Mouse (Mus musculus) midbrain, embryonic 14.5 days (tissue): ENCODE results near the gene Wnt5b. TPM values are rescaled to one million over a fixed set of nuclear protein-coding genes. Genes with fewer than 3 reads are reported as not detected.
"Not testable (repeated sequence)": the region's sequence is repeated elsewhere in the genome, so short reads cannot be mapped to it uniquely, and the experiment has no call there.

Experiments used
- ATAC-seq: fragments of 200-750 bp; cut with Nextera tagmentation; 2 replicates; pipeline ENCODE4 v1.8.0; 2017; ENCODE audit warnings: moderate number of reproducible peaks, moderate library complexity; ENCODE audit not compliant: low FRiP score, low TSS enrichment
- DNase-seq: peaks from one replicate; pipeline ENCODE4 v3.0.0-alpha.2; 2015
- H3K27ac ChIP-seq: fragments of 300-500 bp; sonication (generic); replicated peaks from 2 replicates; pipeline ENCODE4 v1.5.1; 2014; ENCODE audit warnings: mild to moderate bottlenecking, low read depth, low read length, moderate library complexity
- H3K27me3 ChIP-seq: fragments of 300-500 bp; sonication (generic); 2 replicates; pipeline ENCODE4 v1.6.1; 2014; ENCODE audit warnings: low read length, control low read depth, mixed read lengths; ENCODE audit not compliant: control insufficient read depth, insufficient read depth
- H3K36me3 ChIP-seq: fragments of 300-500 bp; sonication (generic); 2 replicates; pipeline ENCODE4 v1.6.1; 2014; ENCODE audit warnings: low read length, control low read depth; ENCODE audit not compliant: control insufficient read depth, insufficient read depth
- H3K4me1 ChIP-seq: fragments of 300-500 bp; sonication (generic); 2 replicates; pipeline ENCODE4 v1.6.1; 2014; ENCODE audit warnings: mild to moderate bottlenecking, antibody characterized with exemption, low read length, control low read depth; ENCODE audit not compliant: control insufficient read depth, insufficient read depth
- H3K4me2 ChIP-seq: fragments of 300-500 bp; sonication (generic); 2 replicates; pipeline ENCODE4 v1.6.1; 2014; ENCODE audit warnings: mild to moderate bottlenecking, low read length, moderate library complexity
- H3K4me3 ChIP-seq: fragments of 300-500 bp; sonication (generic); replicated peaks from 2 replicates; pipeline ENCODE4 v1.5.1; 2014; ENCODE audit warnings: low read depth, low read length
- H3K9ac ChIP-seq: fragments of 300-500 bp; sonication (generic); replicated peaks from 2 replicates; pipeline ENCODE4 v1.6.1; 2014; ENCODE audit warnings: mild to moderate bottlenecking, low read length, moderate library complexity
- H3K9me3 ChIP-seq: fragments of 300-500 bp; sonication (generic); 2 replicates; pipeline ENCODE4 v1.6.1; 2016; ENCODE audit warnings: low read length, control low read depth, mixed read lengths; ENCODE audit not compliant: control insufficient read depth
- WGBS: fragments of 180-500 bp; shearing (Covaris S2); extraction: QIAGEN DNeasy Blood & Tissue Kit; methylation state at CpG from one replicate; pipeline ENCODE4 v1.1.7; 2014; 5-methylcytosine and 5-hydroxymethylcytosine counted together
- polyA plus RNA-seq: library from polyadenylated mRNA; unstranded; fragments of >200 nt; fragmentation: Nextera tagmentation; extraction: Ambion mirVana; gene quantifications from 2 replicates; pipeline ENCODE4 v1.2.1, GENCODE M21; 2014

Gene Wnt5b
- polyA plus RNA-seq, 1 experiment from 2014 or later: 3.0 TPM

DNA sequence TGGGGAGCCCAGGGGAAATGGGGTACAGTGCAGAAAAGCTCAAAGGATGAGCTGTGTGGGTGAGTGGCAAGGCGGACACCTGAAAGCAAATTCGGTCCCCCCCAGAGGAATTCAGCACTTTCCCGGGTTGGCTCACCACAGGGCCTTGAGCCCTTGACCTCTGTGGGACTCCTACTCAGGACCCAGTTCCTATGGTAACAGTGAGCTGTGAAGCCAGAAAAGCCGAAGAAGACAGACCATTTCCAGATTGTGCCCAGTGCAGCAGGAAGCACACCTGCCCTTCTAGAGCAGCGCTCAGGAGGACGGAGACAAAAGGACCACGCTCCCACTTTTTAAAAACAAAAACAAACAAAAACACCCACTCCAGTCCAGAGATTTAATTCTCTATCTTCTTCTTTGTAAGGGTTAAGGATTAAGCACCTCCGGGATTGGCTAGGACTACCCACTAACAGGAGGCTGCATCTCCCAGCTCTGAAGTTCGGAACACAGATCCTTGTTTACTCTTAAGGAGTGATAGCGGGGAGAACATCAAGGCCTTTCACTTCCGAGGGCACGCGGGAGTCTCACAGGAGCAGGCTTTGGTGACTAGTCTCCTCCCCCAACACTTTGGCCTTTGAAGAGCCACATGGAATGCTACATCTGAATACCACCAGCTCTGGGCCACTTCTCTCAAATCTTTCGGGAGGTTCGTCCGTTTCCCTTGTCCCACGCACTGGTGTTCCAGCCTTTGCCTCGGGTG, 95.7 kb downstream of the Wnt5b start:
- Histone ChIP-seq H3K4me2 (peak overlapping the region; percentile 56), H3K9me3 (no peaks in the 10 kb centered on the region), H3K27ac (no peak overlapping the region), H3K36me3 (no peaks in the 10 kb centered on the region), H3K4me1 (peaks cover 25% of the 10 kb centered on the region), H3K27me3 (no peaks in the 10 kb centered on the region), H3K4me3 (peak overlapping the region; percentile 22), H3K9ac (no peak overlapping the region; the same call in 1 of the 2 replicates)
- peak; percentile 50 for DNase-seq
- 4% methylated on average over 18 of the region's 18 CpGs for WGBS
- no peak for ATAC-seq

DNA sequence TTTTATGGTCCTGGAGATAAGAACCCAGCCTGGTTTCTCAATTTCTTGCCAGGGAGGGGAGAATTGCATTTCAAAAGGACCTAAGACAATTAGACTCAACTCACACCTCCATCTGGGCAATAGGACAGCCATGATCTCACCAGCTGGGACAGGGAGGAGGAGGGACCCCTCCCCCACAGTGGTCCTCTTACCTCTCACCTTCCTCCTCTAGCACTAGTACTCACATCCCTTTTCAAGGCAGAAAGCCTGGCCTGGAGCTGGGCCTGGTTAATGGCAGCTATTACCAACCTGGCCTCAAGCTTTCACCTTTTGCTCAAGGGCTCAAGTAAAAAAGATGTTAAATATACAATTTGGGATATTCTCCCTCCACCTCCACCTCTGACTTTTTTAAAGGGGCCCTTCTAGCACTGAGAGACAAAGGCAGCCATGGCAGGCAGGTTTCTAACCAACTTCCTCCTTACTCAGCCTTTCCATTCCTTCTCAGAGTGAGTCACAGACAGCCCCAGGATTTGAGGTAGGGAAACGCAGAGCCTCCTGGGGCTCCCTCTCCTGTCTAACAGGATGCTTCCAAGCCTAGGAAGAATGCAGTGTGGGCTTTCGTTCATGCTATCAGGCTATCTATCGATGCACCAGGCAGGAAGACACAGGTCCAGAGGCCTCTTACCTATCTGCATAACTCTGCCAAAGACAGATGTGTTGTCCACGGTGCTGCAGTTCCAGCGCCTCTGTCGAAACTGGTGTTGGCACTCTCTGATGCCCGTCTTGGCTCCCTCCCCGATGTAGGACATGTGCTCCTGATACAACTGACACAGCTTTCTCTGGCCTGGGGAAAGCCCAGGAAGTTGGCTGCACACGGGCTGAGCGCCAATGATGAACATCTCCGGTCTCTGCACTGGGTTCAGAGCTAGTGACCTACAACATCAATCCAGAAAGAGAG, 98.2 kb downstream of the Wnt5b start:
- H3K9me3 ChIP-seq: no peaks in the 10 kb centered on the region
- H3K4me1 ChIP-seq: 0 out of 2 replicates have a peak, but pooled peaks cover 7% of the 10 kb centered on the region
- H3K9ac ChIP-seq: no peak overlapping the region
- 78% methylated on average over 11 of the region's 11 CpGs for WGBS
- no peak for DNase-seq
- no peak for ATAC-seq
- no peak overlapping the region for H3K4me3 ChIP-seq
- no peaks in the 10 kb centered on the region for H3K27me3 ChIP-seq
- H3K27ac ChIP-seq: no peak overlapping the region
- no peak overlapping the region for H3K4me2 ChIP-seq
- H3K36me3 ChIP-seq: no peaks in the 10 kb centered on the region

DNA sequence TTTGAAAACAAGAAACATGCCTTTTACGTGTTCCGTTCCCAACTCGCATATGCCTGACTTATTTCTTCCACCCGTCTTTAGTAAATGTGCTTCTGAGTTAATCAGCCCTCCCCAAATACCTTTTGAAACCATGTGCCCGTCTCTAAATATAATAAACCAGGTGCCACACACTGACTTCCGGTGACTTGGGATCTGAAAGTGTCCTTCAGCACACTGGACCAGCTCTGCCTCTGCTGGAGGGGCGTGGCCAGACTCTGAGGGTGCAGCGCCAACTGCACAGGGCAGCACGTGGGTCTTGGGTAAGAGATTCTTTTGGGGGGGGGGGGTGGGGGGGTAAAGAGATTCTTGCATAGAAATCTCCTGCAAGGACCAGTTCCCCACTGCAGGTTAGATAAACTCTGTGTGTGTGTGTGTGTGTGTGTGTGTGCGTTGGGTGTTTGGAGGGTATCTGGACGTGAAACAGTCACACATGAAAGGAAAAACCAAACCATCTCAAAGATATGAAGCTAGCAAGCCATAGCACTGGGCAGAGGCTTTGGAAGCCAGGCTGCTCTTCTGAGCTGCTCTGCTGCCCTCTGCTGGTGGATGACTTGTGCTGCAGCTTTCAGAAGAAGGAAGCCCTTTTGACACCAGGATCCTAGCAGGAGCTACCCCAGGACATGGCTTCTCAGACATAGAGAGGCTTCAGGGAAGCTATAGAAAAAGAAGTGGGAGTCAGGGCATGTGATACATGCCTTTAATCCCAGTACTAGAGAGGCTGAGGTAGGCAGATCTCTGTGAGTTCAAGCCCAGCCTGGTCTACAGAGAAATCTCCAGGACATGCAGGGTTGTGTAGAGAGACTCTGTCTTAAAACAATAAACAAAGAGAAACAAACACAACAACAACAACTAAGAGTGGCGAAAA, 100.2 kb downstream of the Wnt5b start:
- WGBS: 47% methylated on average over 12 of the region's 12 CpGs

DNA sequence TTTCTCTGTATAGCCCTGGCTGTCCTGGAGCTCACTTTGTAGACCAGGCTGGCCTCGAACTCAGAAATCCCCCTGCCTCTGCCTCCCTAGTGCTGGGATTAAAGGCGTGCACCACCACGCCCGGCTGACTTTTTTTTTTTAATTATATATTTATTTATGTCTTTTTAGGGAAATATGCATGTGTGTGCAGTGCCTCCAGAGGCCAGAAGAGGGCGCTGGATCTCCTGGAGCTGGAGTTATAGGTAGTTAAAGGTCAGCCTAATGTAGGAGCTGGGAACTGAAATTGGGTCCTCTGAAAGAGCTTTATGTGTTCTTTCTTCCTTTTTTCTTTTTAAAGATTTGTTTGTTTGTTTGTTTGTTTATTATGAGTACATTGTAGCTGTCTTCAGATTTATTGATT, 101.4 kb downstream of the Wnt5b start:
- not testable (repeated sequence) for H3K27ac ChIP-seq, H3K9me3 ChIP-seq, H3K4me2 ChIP-seq, DNase-seq, H3K4me1 ChIP-seq, ATAC-seq, H3K27me3 ChIP-seq, H3K36me3 ChIP-seq, H3K9ac ChIP-seq, H3K4me3 ChIP-seq
- WGBS: 79% methylated on average over 5 of the region's 5 CpGs

More for the DNA sequence above, 100.2 kb downstream of the Wnt5b start:
- peak; percentile 74 for ATAC-seq
- H3K4me1 ChIP-seq: 0 out of 2 replicates have a peak, but pooled peaks cover 7% of the 10 kb centered on the region
- peak overlapping the region; percentile 16; the same call in 1 of the 2 replicates for H3K4me2 ChIP-seq
- H3K9me3 ChIP-seq: no peaks in the 10 kb centered on the region
- no peaks in the 10 kb centered on the region for H3K27me3 ChIP-seq
- no peak overlapping the region for H3K27ac ChIP-seq
- peak; percentile 95 for DNase-seq
- no peak overlapping the region for H3K9ac ChIP-seq
- no peak overlapping the region for H3K4me3 ChIP-seq
- H3K36me3 ChIP-seq: no peaks in the 10 kb centered on the region

DNA sequence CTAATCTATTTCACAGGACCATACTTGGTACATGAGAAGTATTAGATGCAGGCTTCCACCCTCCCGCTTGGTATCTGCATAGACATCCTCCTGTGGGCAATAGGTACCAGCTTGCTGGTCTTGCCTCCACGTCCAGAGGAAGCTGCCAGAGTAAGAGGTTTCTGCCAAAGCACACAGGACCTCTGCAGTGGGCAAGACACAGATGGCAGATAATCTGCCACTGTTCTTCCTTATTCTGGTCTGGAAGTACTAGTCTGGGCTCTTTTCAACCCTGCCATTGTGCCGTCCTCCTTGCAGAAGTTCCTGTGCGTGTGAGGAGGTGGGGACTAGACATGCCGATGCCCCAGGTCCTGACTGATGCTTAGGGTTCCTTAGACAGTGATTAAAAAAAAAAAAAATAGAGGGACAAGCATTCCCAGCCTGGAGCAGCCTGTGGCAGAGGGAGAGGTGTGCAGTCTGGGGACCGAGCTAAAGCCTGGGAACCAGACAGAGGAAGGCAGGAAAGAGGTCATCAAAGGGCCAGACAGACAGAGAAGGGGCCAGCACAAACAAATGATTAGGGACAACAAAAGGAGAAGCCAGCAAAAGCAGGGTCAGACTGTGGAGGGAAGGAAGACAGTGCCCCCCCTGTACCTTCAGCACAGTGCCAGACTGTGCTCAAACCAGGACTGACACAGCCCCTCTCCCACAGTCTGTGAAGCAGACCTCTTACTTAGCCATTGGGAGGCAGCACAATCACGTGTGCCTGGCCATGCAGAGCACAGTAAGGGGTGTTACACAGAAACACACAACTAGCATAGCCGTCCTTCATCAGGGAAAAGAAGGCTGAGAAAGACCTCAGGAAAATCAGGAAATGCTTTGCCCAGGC, 106.0 kb downstream of the Wnt5b start:
- no peak for DNase-seq
- H3K4me2 ChIP-seq: no peak overlapping the region
- no peaks in the 10 kb centered on the region for H3K27me3 ChIP-seq
- H3K4me1 ChIP-seq: no peaks in the 10 kb centered on the region
- H3K9ac ChIP-seq: no peak overlapping the region
- H3K36me3 ChIP-seq: no peaks in the 10 kb centered on the region
- H3K27ac ChIP-seq: no peak overlapping the region
- H3K4me3 ChIP-seq: no peak overlapping the region
- no peak for ATAC-seq
- H3K9me3 ChIP-seq: no peaks in the 10 kb centered on the region
- WGBS: 53% methylated on average over 8 of the region's 8 CpGs

DNA sequence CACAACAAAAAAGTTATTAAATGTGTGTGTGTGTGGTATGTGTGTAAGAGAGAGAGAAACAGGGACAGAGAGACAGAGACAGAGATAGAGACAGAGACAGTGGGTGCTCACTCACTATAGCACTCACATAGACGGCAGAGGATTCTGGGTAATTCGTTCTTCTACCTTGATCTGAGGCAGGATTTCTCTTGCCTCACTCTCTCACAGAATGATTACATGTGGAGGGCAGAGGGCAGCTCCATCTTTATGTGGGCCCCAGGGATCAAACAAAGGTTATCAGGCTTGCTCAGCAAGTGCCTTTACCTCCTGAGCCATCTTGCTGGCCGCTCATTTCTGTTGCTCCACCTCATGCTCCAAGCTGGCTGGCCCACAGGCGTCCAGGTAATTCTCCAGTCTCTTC, 109.8 kb downstream of the Wnt5b start:
- DNase-seq (no peak), ATAC-seq (no peak)
- H3K4me1 ChIP-seq: no peaks in the 10 kb centered on the region
- H3K9me3 ChIP-seq: no peaks in the 10 kb centered on the region
- H3K4me2 ChIP-seq: no peak overlapping the region
- no peak overlapping the region for H3K4me3 ChIP-seq
- H3K27ac ChIP-seq: no peak overlapping the region
- H3K9ac ChIP-seq: no peak overlapping the region
- no peaks in the 10 kb centered on the region for H3K27me3 ChIP-seq
- no peaks in the 10 kb centered on the region for H3K36me3 ChIP-seq
- WGBS: 85% methylated on average over 4 of the region's 4 CpGs

DNA sequence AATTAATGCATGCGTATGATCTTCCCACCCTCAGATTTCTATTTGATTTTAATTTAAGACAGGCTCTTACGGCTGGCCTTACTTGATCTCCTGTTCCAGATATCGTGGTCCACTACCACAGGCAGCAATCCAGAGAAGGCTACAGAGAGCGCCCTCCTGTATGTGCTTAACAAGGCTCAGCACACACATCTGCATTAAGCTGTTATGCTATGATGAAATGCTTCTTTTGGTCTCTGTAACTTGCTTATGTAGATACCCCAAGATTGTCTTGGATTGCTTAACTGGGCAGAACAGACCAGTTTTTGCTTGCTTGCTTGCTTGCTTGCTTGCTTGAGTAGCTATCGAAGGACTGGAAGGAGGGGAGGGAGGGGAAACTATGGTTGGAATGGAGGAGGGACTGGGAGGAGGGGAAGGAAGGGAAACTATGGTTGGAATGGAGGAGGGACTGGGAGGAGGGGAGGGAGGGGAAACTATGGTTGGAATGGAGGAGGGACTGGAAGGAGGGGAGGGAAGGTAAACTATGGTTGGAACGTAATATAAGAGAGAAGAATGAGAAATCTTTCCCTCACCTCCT, 112.3 kb downstream of the Wnt5b start:
- H3K9ac ChIP-seq: no peak overlapping the region
- ATAC-seq: no peak
- WGBS: 89% methylated on average over 6 of the region's 6 CpGs

More for the DNA sequence above, 112.3 kb downstream of the Wnt5b start:
- no peak overlapping the region for H3K27ac ChIP-seq
- no peak overlapping the region for H3K4me3 ChIP-seq
- no peaks in the 10 kb centered on the region for H3K4me1 ChIP-seq
- DNase-seq: no peak
- no peaks in the 10 kb centered on the region for H3K36me3 ChIP-seq
- no peaks in the 10 kb centered on the region for H3K9me3 ChIP-seq
- no peaks in the 10 kb centered on the region for H3K27me3 ChIP-seq
- H3K4me2 ChIP-seq: no peak overlapping the region
